Mouse (Mus musculus): ENCODE data around the gene Zc3h12d. TPM values are rescaled to one million over a fixed set of nuclear protein-coding genes. Genes with fewer than 3 reads are reported as not detected.

Zc3h12d gene
- 1.2 TPM for polyA plus RNA-seq (2014; fragmentation: Illumina TruSeq; extraction: RNeasy Lipid Tissue Mini Kit (QIAGEN cat#74804); ENCODE audit: low read depth, low replicate concordance)

DNA sequence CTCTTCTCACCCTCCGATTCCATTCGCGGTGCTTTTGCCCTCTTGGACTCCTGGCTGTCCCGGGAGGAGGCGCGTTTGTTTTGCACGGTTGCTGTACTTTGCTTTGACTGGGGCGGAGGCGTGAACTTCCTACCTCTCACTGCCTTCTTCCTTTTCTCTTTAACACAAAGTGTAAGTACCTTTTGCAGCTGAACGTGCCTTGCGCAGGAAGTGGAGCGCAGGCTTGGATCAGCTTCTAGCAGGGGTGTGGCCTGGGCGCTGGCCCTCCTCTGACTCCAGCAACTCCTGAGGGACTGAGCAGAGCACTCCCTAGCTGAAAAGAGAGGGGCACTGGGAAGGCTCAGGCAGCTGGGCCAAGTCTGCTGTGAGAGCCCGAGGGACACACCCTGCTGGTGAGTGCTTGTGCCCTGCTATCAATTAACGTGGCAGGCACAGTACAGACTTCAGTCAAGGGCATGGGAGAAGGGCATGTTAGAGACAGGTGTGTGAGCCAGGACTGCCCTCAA lies at the start of gene Zc3h12d:
Gene Zc3h12d, plus strand, starts transcription at position 300 of the 506 bp plus-strand sequence.

DNA sequence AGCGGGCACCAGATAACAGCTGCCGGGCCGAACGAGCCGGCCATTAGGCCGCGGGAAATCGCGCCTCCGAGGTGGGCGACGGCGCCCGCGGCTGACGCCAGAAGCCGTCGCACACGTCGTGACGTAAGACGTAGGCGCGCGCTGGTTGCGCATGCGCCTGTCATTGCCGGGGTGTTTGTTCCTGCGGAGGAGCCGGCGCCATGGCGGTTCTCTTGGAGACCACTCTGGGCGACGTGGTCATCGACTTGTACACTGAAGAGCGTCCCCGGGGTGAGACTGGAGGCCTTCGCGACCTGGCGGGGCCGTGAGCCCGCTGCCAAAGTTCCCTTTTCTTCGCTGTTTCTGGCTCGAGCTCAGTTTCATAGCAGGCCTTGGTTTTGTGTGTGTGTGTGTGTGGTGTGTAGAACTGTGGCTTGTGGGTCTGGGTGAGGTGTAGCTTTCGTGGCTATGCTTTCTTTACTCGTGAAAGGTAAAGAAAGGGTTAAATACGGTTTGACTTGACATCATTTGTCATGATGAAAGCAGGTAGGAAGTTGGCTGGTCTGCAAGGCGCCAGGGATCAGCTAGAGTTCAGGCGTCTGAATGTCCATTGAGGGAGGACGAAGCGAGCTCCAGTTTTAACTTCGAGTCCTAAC lies 39.4 kb upstream of the Zc3h12d start, which contains the start of the genes Ginm1 and Ppil4:
Gene Ginm1, minus strand, starts transcription at position 74 of the 635 bp plus-strand sequence.
Gene Ppil4, plus strand, starts transcription at position 141 of the 635 bp plus-strand sequence.

Other genes with a start within 250 kb of the Zc3h12d start
- 14.5 TPM for gene Lrp11, start 242.7 kb upstream of the Zc3h12d start, polyA plus RNA-seq (2014; fragmentation: Illumina TruSeq; extraction: RNeasy Lipid Tissue Mini Kit (QIAGEN cat#74804); ENCODE audit: low read depth, low replicate concordance)
- 14.7 TPM for gene Nup43, start 165.0 kb upstream of the Zc3h12d start, polyA plus RNA-seq (2014; fragmentation: Illumina TruSeq; extraction: RNeasy Lipid Tissue Mini Kit (QIAGEN cat#74804); ENCODE audit: low read depth, low replicate concordance)
- gene Pcmt1, start 151.3 kb upstream of the Zc3h12d start, polyA plus RNA-seq (2014; fragmentation: Illumina TruSeq; extraction: RNeasy Lipid Tissue Mini Kit (QIAGEN cat#74804); ENCODE audit: low read depth, low replicate concordance) = 87.1 TPM
- gene Lats1, start 151.3 kb upstream of the Zc3h12d start, polyA plus RNA-seq (2014; fragmentation: Illumina TruSeq; extraction: RNeasy Lipid Tissue Mini Kit (QIAGEN cat#74804); ENCODE audit: low read depth, low replicate concordance) = 45.8 TPM
- 36.9 TPM for gene Katna1, start 106.5 kb upstream of the Zc3h12d start, polyA plus RNA-seq (2014; fragmentation: Illumina TruSeq; extraction: RNeasy Lipid Tissue Mini Kit (QIAGEN cat#74804); ENCODE audit: low read depth, low replicate concordance)
- 425 TPM for gene Ginm1, start 39.6 kb upstream of the Zc3h12d start, polyA plus RNA-seq (2014; fragmentation: Illumina TruSeq; extraction: RNeasy Lipid Tissue Mini Kit (QIAGEN cat#74804); ENCODE audit: low read depth, low replicate concordance)
- 42.8 TPM for gene Ppil4, start 39.6 kb upstream of the Zc3h12d start, polyA plus RNA-seq (2014; fragmentation: Illumina TruSeq; extraction: RNeasy Lipid Tissue Mini Kit (QIAGEN cat#74804); ENCODE audit: low read depth, low replicate concordance)
- gene Tab2, start 123.8 kb downstream of the Zc3h12d start, polyA plus RNA-seq (2014; fragmentation: Illumina TruSeq; extraction: RNeasy Lipid Tissue Mini Kit (QIAGEN cat#74804); ENCODE audit: low read depth, low replicate concordance) = 98.2 TPM

Data from kidney, adult 10 weeks (tissue).